Mouse (Mus musculus) kidney, postnatal 0 days (tissue): ENCODE measurements around the gene Eif4h. TPM values are rescaled to one million over a fixed set of nuclear protein-coding genes. Genes with fewer than 3 reads are reported as not detected.

Experiments used
- ATAC-seq: fragments of 200-750 bp; cut with Nextera tagmentation; replicated peaks from 2 replicates; pipeline ENCODE4 v1.8.0; 2017; ENCODE audit warnings: low read depth, moderate number of reproducible peaks, moderate TSS enrichment, moderate library complexity; ENCODE audit not compliant: low FRiP score
- DNase-seq: peaks from one replicate; pipeline ENCODE4 v3.0.0-alpha.2; 2016; ENCODE audit warnings: low spot score
- H3K27ac ChIP-seq: fragments of 300-500 bp; sonication (generic); 2 replicates; pipeline ENCODE4 v1.5.1; 2014; ENCODE audit warnings: mild to moderate bottlenecking
- H3K27me3 ChIP-seq: fragments of 300-500 bp; sonication (generic); 2 replicates; pipeline ENCODE4 v1.6.1; 2014; ENCODE audit warnings: low read length, mixed read lengths; ENCODE audit not compliant: insufficient read depth
- H3K36me3 ChIP-seq: fragments of 300-500 bp; sonication (generic); 2 replicates; pipeline ENCODE4 v1.6.1; 2014; ENCODE audit warnings: low read length, mixed read lengths; ENCODE audit not compliant: insufficient read depth
- H3K4me1 ChIP-seq: fragments of 300-500 bp; sonication (generic); replicated peaks from 2 replicates; pipeline ENCODE4 v1.6.1; 2014; ENCODE audit warnings: antibody characterized with exemption, low read length, mixed read lengths; ENCODE audit not compliant: insufficient read depth
- H3K4me2 ChIP-seq: fragments of 300-500 bp; sonication (generic); 2 replicates; pipeline ENCODE4 v1.6.1; 2014; ENCODE audit warnings: mild to moderate bottlenecking, low read length, moderate library complexity, mixed read lengths
- H3K4me3 ChIP-seq: fragments of 300-500 bp; sonication (generic); replicated peaks from 2 replicates; pipeline ENCODE4 v1.5.1; 2014; ENCODE audit warnings: low read depth, low read length
- H3K9ac ChIP-seq: fragments of 300-500 bp; sonication (generic); 2 replicates; pipeline ENCODE4 v1.6.1; 2014; ENCODE audit warnings: low read depth, low read length
- H3K9me3 ChIP-seq: fragments of 300-500 bp; sonication (generic); replicated peaks from 2 replicates; pipeline ENCODE4 v1.6.1; 2016; ENCODE audit warnings: low read length, inconsistent platforms, mixed read lengths
- CTCF ChIP-seq: IDR thresholded peaks from 2 replicates; pipeline ENCODE4 v1.5.1; 2016; ENCODE audit warnings: antibody characterized with exemption, low read depth, mild to moderate bottlenecking, moderate library complexity
- WGBS: fragments of 180-500 bp; shearing (Covaris S2); extraction: QIAGEN DNeasy Blood & Tissue Kit; methylation state at CpG from one replicate; pipeline ENCODE4 v1.1.7; 2014; 5-methylcytosine and 5-hydroxymethylcytosine counted together
- polyA plus RNA-seq: library from polyadenylated mRNA; unstranded; fragments of >200 nt; fragmentation: Nextera tagmentation; extraction: Ambion mirVana; gene quantifications from 2 replicates; pipeline ENCODE4 v1.2.1, GENCODE M21; 2015

Eif4h gene
- polyA plus RNA-seq, 1 experiment from 2014 or later, result 327 TPM

- H3K27ac ChIP-seq, result no peak overlapping the region
- TF ChIP-seq CTCF, result no peak
- H3K27me3 ChIP-seq, result no peaks in the 10 kb centered on the region
- H3K36me3 ChIP-seq, result no peaks in the 10 kb centered on the region
- no peaks in the 10 kb centered on the region for H3K9me3 ChIP-seq
- DNase-seq, result no peak
- H3K4me3 ChIP-seq, result no peak overlapping the region
- H3K9ac ChIP-seq, result no peak overlapping the region
- no peak overlapping the region for H3K4me2 ChIP-seq
- WGBS, result 55% methylated on average over 2 of the region's 2 CpGs
- no peak for ATAC-seq
- H3K4me1 ChIP-seq, result 0 out of 2 replicates have a peak, but pooled peaks cover 13% of the 10 kb centered on the region
These were observed 44.5 kb upstream of the Eif4h start for GRCm38 (mm10) chr5:134683813-134684212.

- peaks cover 23% of the 10 kb centered on the region; the same call in 1 of the 2 replicates for H3K4me1 ChIP-seq
- H3K27me3 ChIP-seq, result no peaks in the 10 kb centered on the region
- H3K36me3 ChIP-seq, result no peaks in the 10 kb centered on the region
- DNase-seq, result peak; percentile 47
- H3K4me3 ChIP-seq, result no peak overlapping the region
- H3K9ac ChIP-seq, result no peak overlapping the region
- H3K9me3 ChIP-seq, result no peaks in the 10 kb centered on the region
- 0 out of 2 replicates have a peak overlapping the region, but pooled peaks have one; percentile 5 for H3K4me2 ChIP-seq
- TF ChIP-seq CTCF, result no peak
- H3K27ac ChIP-seq, result no peak overlapping the region
- 47% methylated on average over 12 of the region's 12 CpGs for WGBS
- peak; percentile 19; the same call in 1 of the 2 replicates for ATAC-seq
These were observed 40.9 kb upstream of the Eif4h start for GRCm38 (mm10) chr5:134680238-134680637.

GRCm38 (mm10) chr5:134678827-134679546 lies 39.7 kb upstream of the Eif4h start:
- Histone ChIP-seq H3K27ac (peak overlapping the region; percentile 13; the same call in 1 of the 2 replicates), H3K27me3 (no peaks in the 10 kb centered on the region), H3K36me3 (no peaks in the 10 kb centered on the region), H3K4me3 (no peak overlapping the region), H3K9me3 (no peaks in the 10 kb centered on the region), H3K4me1 (peaks cover 24% of the 10 kb centered on the region; the same call in 1 of the 2 replicates), H3K9ac (0 out of 2 replicates have a peak overlapping the region, but pooled peaks have one; percentile 5), H3K4me2 (no peak overlapping the region)
- DNase-seq, result no peak
- no peak for TF ChIP-seq CTCF
- no peak for ATAC-seq
- 67% methylated on average over 8 of the region's 8 CpGs for WGBS

- ATAC-seq, result no peak
- Histone ChIP-seq H3K27me3 (no peaks in the 10 kb centered on the region), H3K9me3 (no peaks in the 10 kb centered on the region), H3K4me2 (no peak overlapping the region), H3K4me1 (peaks cover 24% of the 10 kb centered on the region; the same call in 1 of the 2 replicates), H3K4me3 (no peak overlapping the region), H3K36me3 (no peaks in the 10 kb centered on the region), H3K9ac (no peak overlapping the region), H3K27ac (no peak overlapping the region)
- WGBS, result 79% methylated on average over 3 of the region's 3 CpGs
- no peak for DNase-seq
- no peak for TF ChIP-seq CTCF
These were observed 38.7 kb upstream of the Eif4h start for GRCm38 (mm10) chr5:134678031-134678430.

- no peak for ATAC-seq
- Histone ChIP-seq H3K27me3 (no peaks in the 10 kb centered on the region), H3K4me3 (no peak overlapping the region), H3K9me3 (no peaks in the 10 kb centered on the region), H3K4me1 (peaks cover 24% of the 10 kb centered on the region; the same call in 1 of the 2 replicates), H3K36me3 (no peaks in the 10 kb centered on the region), H3K9ac (no peak overlapping the region), H3K27ac (no peak overlapping the region), H3K4me2 (no peak overlapping the region)
- WGBS, result 91% methylated on average over 5 of the region's 5 CpGs
- DNase-seq, result no peak
- TF ChIP-seq CTCF, result no peak
These were observed 38.2 kb upstream of the Eif4h start for GRCm38 (mm10) chr5:134677491-134677890.

- H3K27me3 ChIP-seq, result no peaks in the 10 kb centered on the region
- H3K4me1 ChIP-seq, result peaks cover 24% of the 10 kb centered on the region; the same call in 1 of the 2 replicates
- peak overlapping the region; percentile 27 for H3K4me3 ChIP-seq
- peak overlapping the region; percentile 51 for H3K9ac ChIP-seq
- no peak for TF ChIP-seq CTCF
- peak overlapping the region; percentile 85 for H3K27ac ChIP-seq
- DNase-seq (peak; percentile 95), ATAC-seq (peak; percentile 76)
- peak overlapping the region; percentile 56 for H3K4me2 ChIP-seq
- H3K36me3 ChIP-seq, result no peaks in the 10 kb centered on the region
- WGBS, result 3% methylated on average over 14 of the region's 14 CpGs
- H3K9me3 ChIP-seq, result no peaks in the 10 kb centered on the region
These were observed 36.9 kb upstream of the Eif4h start for GRCm38 (mm10) chr5:134675956-134676759.
